Mouse (Mus musculus) midbrain, embryonic 11.5 days (tissue): ENCODE measurements around the gene Grk2. TPM values are rescaled to one million over a fixed set of nuclear protein-coding genes. Genes with fewer than 3 reads are reported as not detected.
A peak's percentile ranks its signal among the peaks of the same experiment; 100 is the strongest.

Experiments
- ATAC-seq: fragments of 200-750 bp; cut with Nextera tagmentation; 2 replicates; pipeline ENCODE4 v1.8.0; 2017; ENCODE audit warnings: moderate TSS enrichment, moderate library complexity; ENCODE audit not compliant: low FRiP score
- DNase-seq: peaks from one replicate; pipeline ENCODE4 v3.0.0; 2015; ENCODE audit warnings: low spot score; ENCODE audit errors: missing footprints
- H3K27ac ChIP-seq: fragments of 300-500 bp; sonication (generic); 2 replicates; pipeline ENCODE4 v1.5.1; 2014; ENCODE audit warnings: low read depth, low read length
- H3K27me3 ChIP-seq: fragments of 300-500 bp; sonication (generic); 2 replicates; pipeline ENCODE4 v1.6.1; 2014; ENCODE audit warnings: mild to moderate bottlenecking, low read length, moderate library complexity, mixed read lengths; ENCODE audit not compliant: control insufficient read depth, insufficient read depth
- H3K36me3 ChIP-seq: fragments of 300-500 bp; sonication (generic); 2 replicates; pipeline ENCODE4 v1.6.1; 2014; ENCODE audit warnings: mild to moderate bottlenecking, low read length, moderate library complexity, mixed read lengths; ENCODE audit not compliant: control insufficient read depth, insufficient read depth
- H3K4me1 ChIP-seq: fragments of 300-500 bp; sonication (generic); 2 replicates; pipeline ENCODE4 v1.6.1; 2014; ENCODE audit warnings: low read length; ENCODE audit not compliant: control insufficient read depth, insufficient read depth
- H3K4me2 ChIP-seq: fragments of 300-500 bp; sonication (generic); 2 replicates; pipeline ENCODE4 v1.6.1; 2014; ENCODE audit warnings: mild to moderate bottlenecking, moderate library complexity
- H3K4me3 ChIP-seq: fragments of 300-500 bp; sonication (generic); 2 replicates; pipeline ENCODE4 v1.5.1; 2014; ENCODE audit warnings: low read depth, low read length
- H3K9ac ChIP-seq: fragments of 300-500 bp; sonication (generic); 2 replicates; pipeline ENCODE4 v1.6.1; 2014; ENCODE audit warnings: low read length
- H3K9me3 ChIP-seq: fragments of 300-500 bp; sonication (generic); 2 replicates; pipeline ENCODE4 v1.6.1; 2016; ENCODE audit warnings: low read length; ENCODE audit not compliant: control insufficient read depth
- WGBS: fragments of 180-500 bp; shearing (Covaris S2); extraction: QIAGEN DNeasy Blood & Tissue Kit; methylation state at CpG from one replicate; pipeline ENCODE4 v1.1.7; 2014; 5-methylcytosine and 5-hydroxymethylcytosine counted together
- polyA plus RNA-seq: library from polyadenylated mRNA; unstranded; fragments of >200 nt; fragmentation: Nextera tagmentation; extraction: Ambion mirVana; gene quantifications from 2 replicates; pipeline ENCODE4 v1.2.1, GENCODE M21; 2014

Grk2 gene
- polyA plus RNA-seq, 1 experiment from 2014 or later = 16.5 TPM

- no peak for ATAC-seq
- whole genome bisulfite sequencing = 57% methylated on average over 7 of the region's 7 CpGs
- no peak overlapping the region for H3K4me2 ChIP-seq
- no peak overlapping the region for H3K27ac ChIP-seq
- H3K4me3 ChIP-seq = no peak overlapping the region
- H3K36me3 ChIP-seq = 0 out of 2 replicates have a peak, but pooled peaks cover 2% of the 10 kb centered on the region
- no peak for DNase-seq
- no peaks in the 10 kb centered on the region for H3K9me3 ChIP-seq
- H3K27me3 ChIP-seq = no peaks in the 10 kb centered on the region
- H3K9ac ChIP-seq = 0 out of 2 replicates have a peak overlapping the region, but pooled peaks have one; percentile 9
- peaks cover 29% of the 10 kb centered on the region for H3K4me1 ChIP-seq
These were observed 5.7 kb downstream of the Grk2 start for GRCm38 (mm10) chr19:4300271-4300704.

- Histone ChIP-seq H3K4me2 (no peak overlapping the region), H3K9me3 (no peaks in the 10 kb centered on the region), H3K27ac (no peak overlapping the region), H3K36me3 (0 out of 2 replicates have a peak, but pooled peaks cover 2% of the 10 kb centered on the region), H3K27me3 (no peaks in the 10 kb centered on the region), H3K9ac (0 out of 2 replicates have a peak overlapping the region, but pooled peaks have one; percentile 9), H3K4me1 (peaks cover 23% of the 10 kb centered on the region), H3K4me3 (no peak overlapping the region)
- 81% methylated on average over 6 of the region's 6 CpGs for WGBS
- ATAC-seq (no peak), DNase-seq (peak; percentile 31)
These were observed 6.3 kb downstream of the Grk2 start for GRCm38 (mm10) chr19:4299574-4300270.

GRCm38 (mm10) chr19:4299126-4299525 is 6.9 kb downstream of the Grk2 start:
- H3K4me2 ChIP-seq = no peak overlapping the region
- no peak overlapping the region for H3K27ac ChIP-seq
- H3K9ac ChIP-seq = no peak overlapping the region
- peak; percentile 10 for DNase-seq
- no peak overlapping the region for H3K4me3 ChIP-seq
- no peaks in the 10 kb centered on the region for H3K9me3 ChIP-seq
- 0 out of 2 replicates have a peak, but pooled peaks cover 2% of the 10 kb centered on the region for H3K36me3 ChIP-seq
- WGBS = 93% methylated on average over 7 of the region's 7 CpGs
- no peaks in the 10 kb centered on the region for H3K27me3 ChIP-seq
- peaks cover 18% of the 10 kb centered on the region for H3K4me1 ChIP-seq
- no peak for ATAC-seq

GRCm38 (mm10) chr19:4298322-4299121 is 7.5 kb downstream of the Grk2 start:
- DNase-seq = peak; percentile 53
- 0 out of 2 replicates have a peak, but pooled peaks cover 2% of the 10 kb centered on the region for H3K36me3 ChIP-seq
- no peak overlapping the region for H3K27ac ChIP-seq
- no peak overlapping the region for H3K4me2 ChIP-seq
- H3K27me3 ChIP-seq = no peaks in the 10 kb centered on the region
- no peak for ATAC-seq
- H3K9me3 ChIP-seq = no peaks in the 10 kb centered on the region
- H3K9ac ChIP-seq = no peak overlapping the region
- no peak overlapping the region for H3K4me3 ChIP-seq
- H3K4me1 ChIP-seq = peaks cover 17% of the 10 kb centered on the region
- 90% methylated on average over 17 of the region's 17 CpGs for WGBS

- WGBS = 91% methylated on average over 5 of the region's 5 CpGs
These were observed 8.2 kb downstream of the Grk2 start for GRCm38 (mm10) chr19:4297851-4298250.

GRCm38 (mm10) chr19:4296611-4297010 is 9.4 kb downstream of the Grk2 start:
- Histone ChIP-seq H3K4me1 (peaks cover 7% of the 10 kb centered on the region), H3K9me3 (no peaks in the 10 kb centered on the region), H3K27me3 (no peaks in the 10 kb centered on the region), H3K4me2 (no peak overlapping the region), H3K36me3 (peaks cover 7% of the 10 kb centered on the region), H3K4me3 (no peak overlapping the region), H3K9ac (no peak overlapping the region), H3K27ac (no peak overlapping the region)
- DNase-seq (no peak), ATAC-seq (no peak)
- 85% methylated on average over 2 of the region's 2 CpGs for WGBS

More at GRCm38 (mm10) chr19:4297851-4298250, 8.2 kb downstream of the Grk2 start:
- Histone ChIP-seq H3K4me3 (no peak overlapping the region), H3K27me3 (no peaks in the 10 kb centered on the region), H3K4me1 (peaks cover 17% of the 10 kb centered on the region), H3K27ac (no peak overlapping the region), H3K9ac (no peak overlapping the region), H3K4me2 (no peak overlapping the region), H3K9me3 (no peaks in the 10 kb centered on the region), H3K36me3 (peaks cover 2% of the 10 kb centered on the region; the same call in 1 of the 2 replicates)
- DNase-seq = peak; percentile 10
- ATAC-seq = no peak

- H3K9ac ChIP-seq = no peak overlapping the region
- ATAC-seq (no peak), DNase-seq (no peak)
- no peak overlapping the region for H3K4me2 ChIP-seq
- no peaks in the 10 kb centered on the region for H3K27me3 ChIP-seq
- H3K9me3 ChIP-seq = no peaks in the 10 kb centered on the region
- peaks cover 2% of the 10 kb centered on the region; the same call in 1 of the 2 replicates for H3K4me1 ChIP-seq
- 88% methylated on average over 4 of the region's 4 CpGs for WGBS
- peaks cover 7% of the 10 kb centered on the region for H3K36me3 ChIP-seq
- H3K4me3 ChIP-seq = no peak overlapping the region
- H3K27ac ChIP-seq = no peak overlapping the region
These were observed 10.6 kb downstream of the Grk2 start for GRCm38 (mm10) chr19:4295391-4295790.

- Histone ChIP-seq H3K27ac (no peak overlapping the region), H3K27me3 (no peaks in the 10 kb centered on the region), H3K36me3 (peaks cover 11% of the 10 kb centered on the region)
These were observed 11.5 kb downstream of the Grk2 start for GRCm38 (mm10) chr19:4294381-4295097.

More at GRCm38 (mm10) chr19:4294381-4295097, 11.5 kb downstream of the Grk2 start:
- DNase-seq (no peak), ATAC-seq (no peak)
- no peaks in the 10 kb centered on the region for H3K4me1 ChIP-seq
- no peaks in the 10 kb centered on the region for H3K9me3 ChIP-seq
- 70% methylated on average over 14 of the region's 14 CpGs for WGBS
- no peak overlapping the region for H3K4me2 ChIP-seq
- no peak overlapping the region for H3K4me3 ChIP-seq
- H3K9ac ChIP-seq = no peak overlapping the region
